Mouse (Mus musculus) hindbrain, embryonic 16.5 days (tissue): ENCODE measurements around the gene Ccr9. TPM values are rescaled to one million over a fixed set of nuclear protein-coding genes. Genes with fewer than 3 reads are reported as not detected.
"Not testable (repeated sequence)": the region's sequence is repeated elsewhere in the genome, so short reads cannot be mapped to it uniquely, and the experiment has no call there.

Source experiments
- ATAC-seq: fragments of 200-750 bp; cut with Nextera tagmentation; 2 replicates; pipeline ENCODE4 v1.8.0; 2017; ENCODE audit warnings: moderate TSS enrichment, moderate library complexity
- H3K27ac ChIP-seq: fragments of 300-500 bp; sonication (generic); 2 replicates; pipeline ENCODE4 v1.5.1; 2014; ENCODE audit warnings: low read depth, mild to moderate bottlenecking, control low read depth, low read length, moderate library complexity
- H3K27me3 ChIP-seq: fragments of 300-500 bp; sonication (generic); replicated peaks from 2 replicates; pipeline ENCODE4 v1.6.1; 2014; ENCODE audit warnings: low read length; ENCODE audit not compliant: control insufficient read depth, insufficient read depth
- H3K36me3 ChIP-seq: fragments of 300-500 bp; sonication (generic); 2 replicates; pipeline ENCODE4 v1.6.1; 2014; ENCODE audit warnings: mild to moderate bottlenecking, low read length, moderate library complexity, mixed read lengths; ENCODE audit not compliant: control insufficient read depth, insufficient read depth
- H3K4me1 ChIP-seq: fragments of 300-500 bp; sonication (generic); 2 replicates; pipeline ENCODE4 v1.6.1; 2014; ENCODE audit warnings: low read depth, low read length; ENCODE audit not compliant: control insufficient read depth, insufficient read depth
- H3K4me2 ChIP-seq: fragments of 300-500 bp; sonication (generic); 2 replicates; pipeline ENCODE4 v1.6.1; 2014; ENCODE audit warnings: mild to moderate bottlenecking, low read length, control low read depth, moderate library complexity
- H3K4me3 ChIP-seq: fragments of 300-500 bp; sonication (generic); 2 replicates; pipeline ENCODE4 v1.5.1; 2014; ENCODE audit warnings: mild to moderate bottlenecking, low read length, control low read depth, moderate library complexity
- H3K9ac ChIP-seq: fragments of 300-500 bp; sonication (generic); 2 replicates; pipeline ENCODE4 v1.6.1; 2014; ENCODE audit warnings: low read depth, mild to moderate bottlenecking, control low read depth, low read length, moderate library complexity
- H3K9me3 ChIP-seq: fragments of 300-500 bp; sonication (generic); 2 replicates; pipeline ENCODE4 v1.6.1; 2014; ENCODE audit warnings: mild to moderate bottlenecking, low read length, moderate library complexity; ENCODE audit not compliant: control insufficient read depth
- WGBS: fragments of 180-500 bp; shearing (Covaris S2); extraction: QIAGEN DNeasy Blood & Tissue Kit; methylation state at CpG from one replicate; pipeline ENCODE4 v1.1.7; 2014; 5-methylcytosine and 5-hydroxymethylcytosine counted together
- polyA plus RNA-seq: library from polyadenylated mRNA; unstranded; fragments of >200 nt; fragmentation: Nextera tagmentation; extraction: Ambion mirVana; gene quantifications from 2 replicates; pipeline ENCODE4 v1.2.1, GENCODE M21; 2015

Ccr9 gene
- polyA plus RNA-seq, 1 experiment from 2014 or later: 0.46 TPM

DNA sequence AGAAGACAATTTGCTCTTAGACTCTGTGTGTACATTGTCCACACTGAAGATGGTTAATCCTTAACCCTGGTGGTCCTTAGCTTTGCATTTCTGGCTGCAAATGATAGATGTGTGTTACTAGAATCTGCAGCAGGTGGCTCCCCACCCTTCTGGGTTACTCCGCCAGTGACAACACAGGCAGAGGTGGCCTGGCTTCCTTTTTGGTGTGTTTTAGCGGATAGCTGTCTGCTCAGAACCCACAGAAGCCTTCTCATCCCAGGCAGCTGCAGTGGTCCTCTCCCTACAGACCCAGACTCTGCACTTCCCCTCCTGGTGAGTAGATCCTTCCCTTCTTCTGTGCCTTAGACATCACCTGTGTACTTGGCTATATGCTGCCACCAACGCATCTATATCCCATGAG is 88.8 kb downstream of the Ccr9 start:
- Histone ChIP-seq H3K4me2 (no peak overlapping the region), H3K27ac (no peak overlapping the region), H3K4me3 (no peak overlapping the region), H3K4me1 (no peaks in the 10 kb centered on the region), H3K9ac (no peak overlapping the region), H3K36me3 (no peaks in the 10 kb centered on the region), H3K9me3 (no peaks in the 10 kb centered on the region), H3K27me3 (no peaks in the 10 kb centered on the region)
- no peak for ATAC-seq
- 85% methylated on average over 3 of the region's 3 CpGs for WGBS

GRCm38 (mm10) chr9:123768443-123768842 is 90.2 kb downstream of the Ccr9 start:
- no peak for ATAC-seq
- no peak overlapping the region for H3K9ac ChIP-seq
- no peak overlapping the region for H3K4me3 ChIP-seq
- no peaks in the 10 kb centered on the region for H3K9me3 ChIP-seq
- H3K4me1 ChIP-seq: no peaks in the 10 kb centered on the region
- H3K27ac ChIP-seq: no peak overlapping the region
- H3K4me2 ChIP-seq: no peak overlapping the region
- H3K36me3 ChIP-seq: no peaks in the 10 kb centered on the region
- no peaks in the 10 kb centered on the region for H3K27me3 ChIP-seq
- 91% methylated on average over 1 of the region's 1 CpGs for WGBS

- H3K4me1 ChIP-seq: no peaks in the 10 kb centered on the region
- H3K9me3 ChIP-seq: no peaks in the 10 kb centered on the region
- no peak overlapping the region for H3K4me2 ChIP-seq
- no peaks in the 10 kb centered on the region for H3K36me3 ChIP-seq
- H3K27ac ChIP-seq: no peak overlapping the region
- no peak overlapping the region for H3K4me3 ChIP-seq
- no peak overlapping the region for H3K9ac ChIP-seq
- no peaks in the 10 kb centered on the region for H3K27me3 ChIP-seq
- ATAC-seq: no peak
- 71% methylated on average over 6 of the region's 6 CpGs for WGBS
Observed at GRCm38 (mm10) chr9:123769532-123769931, 91.3 kb downstream of the Ccr9 start.

GRCm38 (mm10) chr9:123773299-123773698 is 95.1 kb downstream of the Ccr9 start:
- not testable (repeated sequence) for H3K27ac ChIP-seq, H3K4me3 ChIP-seq, H3K36me3 ChIP-seq, H3K9ac ChIP-seq, H3K9me3 ChIP-seq, H3K4me1 ChIP-seq, H3K4me2 ChIP-seq, ATAC-seq, H3K27me3 ChIP-seq
- WGBS: 45% methylated on average over 2 of the region's 2 CpGs

- no peaks in the 10 kb centered on the region for H3K27me3 ChIP-seq
- H3K4me2 ChIP-seq: no peak overlapping the region
- 77% methylated on average over 4 of the region's 4 CpGs for WGBS
- no peak overlapping the region for H3K9ac ChIP-seq
- no peak overlapping the region for H3K4me3 ChIP-seq
- H3K27ac ChIP-seq: no peak overlapping the region
- H3K9me3 ChIP-seq: 0 out of 2 replicates have a peak, but pooled peaks cover under 1% of the 10 kb centered on the region
- no peak for ATAC-seq
- H3K4me1 ChIP-seq: no peaks in the 10 kb centered on the region
- peaks cover 8% of the 10 kb centered on the region for H3K36me3 ChIP-seq
Observed at GRCm38 (mm10) chr9:123788855-123789529, 110.8 kb downstream of the Ccr9 start.

DNA sequence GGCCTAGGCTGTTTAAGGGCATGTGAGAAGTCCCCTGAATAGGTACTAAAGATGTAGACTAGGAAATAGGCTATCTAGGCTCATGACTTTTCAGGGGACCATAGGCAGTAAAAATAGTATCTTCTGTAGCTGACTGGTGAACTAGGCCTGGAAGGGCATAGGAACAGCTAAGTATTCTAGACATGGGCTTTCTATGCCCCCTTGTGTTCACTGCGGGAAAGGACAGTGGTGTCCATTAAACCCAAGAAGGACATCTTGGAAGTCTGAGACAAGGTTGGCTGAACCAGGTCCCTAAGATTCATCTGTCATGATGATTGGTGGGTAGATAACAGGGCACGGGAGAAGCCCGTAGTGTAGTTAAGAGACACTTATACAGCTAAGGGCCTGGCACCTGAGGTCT is 117.9 kb downstream of the Ccr9 start:
- 0 out of 2 replicates have a peak, but pooled peaks have one; percentile 72 for ATAC-seq
- H3K9ac ChIP-seq: no peak overlapping the region
- H3K27me3 ChIP-seq: no peaks in the 10 kb centered on the region
- no peak overlapping the region for H3K4me2 ChIP-seq
- H3K4me1 ChIP-seq: no peaks in the 10 kb centered on the region
- peaks cover 19% of the 10 kb centered on the region for H3K36me3 ChIP-seq
- H3K4me3 ChIP-seq: no peak overlapping the region
- WGBS: 79% methylated on average over 3 of the region's 3 CpGs
- H3K9me3 ChIP-seq: no peaks in the 10 kb centered on the region
- no peak overlapping the region for H3K27ac ChIP-seq

DNA sequence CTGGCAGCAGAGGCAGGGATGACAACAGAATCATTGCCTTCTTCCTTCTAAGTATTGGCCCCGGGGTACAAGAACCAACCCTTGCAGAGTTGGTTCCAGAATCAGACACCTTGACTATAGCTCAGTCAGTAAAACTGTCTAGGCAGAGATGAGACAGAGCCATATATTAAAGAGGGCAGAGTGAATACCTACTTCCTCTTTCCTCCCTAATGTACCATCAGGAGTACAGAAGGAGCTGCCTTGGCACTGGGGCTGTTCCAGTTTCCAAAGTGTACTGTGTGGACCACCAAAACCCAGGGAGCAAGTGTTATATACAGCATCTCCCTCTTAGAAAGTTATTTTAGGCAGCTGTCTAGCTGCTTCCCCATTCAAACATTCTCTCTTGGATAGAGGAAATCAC is 123.3 kb downstream of the Ccr9 start:
- WGBS: 100% methylated on average over 1 of the region's 1 CpGs
- Histone ChIP-seq H3K27me3 (no peaks in the 10 kb centered on the region), H3K9me3 (no peaks in the 10 kb centered on the region), H3K4me1 (no peaks in the 10 kb centered on the region), H3K4me3 (no peak overlapping the region), H3K4me2 (no peak overlapping the region), H3K9ac (no peak overlapping the region), H3K27ac (no peak overlapping the region), H3K36me3 (no peaks in the 10 kb centered on the region)
- ATAC-seq: no peak

DNA sequence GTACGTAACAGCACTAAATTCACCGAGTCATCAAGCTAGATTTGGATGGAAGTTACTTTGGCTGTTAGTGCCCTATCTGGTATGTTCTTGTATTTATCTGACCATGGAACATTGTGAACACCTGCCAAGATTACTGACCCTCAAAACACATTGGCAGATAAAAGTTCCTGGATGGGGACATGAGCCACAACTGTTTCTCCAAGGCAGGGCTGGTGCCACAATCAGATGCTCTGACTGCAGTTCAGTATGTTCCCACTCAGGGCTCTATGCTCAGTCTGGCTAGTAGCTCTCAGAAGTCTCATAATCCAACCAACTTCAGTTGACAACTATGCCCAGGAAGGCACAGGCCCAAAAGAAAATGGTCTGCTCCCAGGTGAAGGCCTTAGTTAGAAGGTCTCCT is 124.2 kb downstream of the Ccr9 start:
- no peaks in the 10 kb centered on the region for H3K9me3 ChIP-seq
- WGBS: 96% methylated on average over 2 of the region's 2 CpGs
- ATAC-seq: no peak
- H3K27me3 ChIP-seq: no peaks in the 10 kb centered on the region
- no peaks in the 10 kb centered on the region for H3K4me1 ChIP-seq
- H3K4me2 ChIP-seq: no peak overlapping the region
- H3K4me3 ChIP-seq: no peak overlapping the region
- no peak overlapping the region for H3K27ac ChIP-seq
- H3K9ac ChIP-seq: no peak overlapping the region
- H3K36me3 ChIP-seq: no peaks in the 10 kb centered on the region

DNA sequence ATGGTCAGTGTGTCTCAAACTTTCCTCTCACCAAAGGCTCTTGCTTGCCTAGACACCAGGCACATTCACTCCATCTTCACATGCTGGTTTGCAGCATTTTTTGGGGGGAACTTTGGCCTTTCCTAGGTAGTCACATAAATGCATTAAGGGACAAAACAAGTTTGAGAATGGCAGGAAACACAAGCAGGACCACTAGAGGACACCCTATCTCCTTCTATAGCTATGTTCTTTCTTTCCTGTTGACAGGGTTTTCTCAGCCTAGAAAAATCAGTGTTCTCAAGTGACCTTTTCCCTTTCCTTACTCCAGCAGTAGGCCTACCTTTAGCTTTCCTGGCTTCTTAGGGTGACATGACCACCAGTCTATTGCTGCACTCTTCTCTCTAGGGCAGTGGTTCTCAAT is 124.7 kb downstream of the Ccr9 start:
- H3K9ac ChIP-seq: no peak overlapping the region
- no peaks in the 10 kb centered on the region for H3K27me3 ChIP-seq
- H3K9me3 ChIP-seq: no peaks in the 10 kb centered on the region
- H3K36me3 ChIP-seq: no peaks in the 10 kb centered on the region
- no peak overlapping the region for H3K4me2 ChIP-seq
- H3K27ac ChIP-seq: no peak overlapping the region
- H3K4me1 ChIP-seq: no peaks in the 10 kb centered on the region
- no peak overlapping the region for H3K4me3 ChIP-seq
- no peak for ATAC-seq

DNA sequence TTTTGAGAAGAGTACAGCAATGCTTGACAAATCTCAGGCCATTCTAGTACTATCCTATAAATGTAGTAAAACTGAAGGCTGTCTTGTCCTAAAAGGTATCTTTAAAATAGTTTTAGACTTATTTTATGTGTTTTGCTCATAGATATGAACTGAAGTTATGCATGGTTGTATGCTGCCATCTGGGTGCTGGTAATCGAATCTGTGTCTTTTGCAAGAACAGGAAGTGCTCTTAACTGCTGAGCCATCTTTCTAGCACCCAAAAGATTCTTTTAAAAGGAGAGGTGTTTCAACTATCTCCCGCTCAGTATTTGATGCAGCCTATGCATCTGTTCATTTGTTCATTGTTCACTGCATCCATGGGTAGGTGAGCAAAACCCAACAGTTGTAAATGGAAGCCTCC is 127.0 kb downstream of the Ccr9 start:
- Histone ChIP-seq H3K36me3 (no peaks in the 10 kb centered on the region), H3K4me2 (no peak overlapping the region), H3K4me3 (no peak overlapping the region), H3K4me1 (no peaks in the 10 kb centered on the region), H3K9me3 (no peaks in the 10 kb centered on the region), H3K9ac (no peak overlapping the region), H3K27me3 (no peaks in the 10 kb centered on the region), H3K27ac (no peak overlapping the region)
- WGBS: 92% methylated on average over 2 of the region's 2 CpGs
- no peak for ATAC-seq
